Mouse (Mus musculus) thymus, postnatal 25 days (tissue): ENCODE measurements around the gene Gramd1c.

Experiments used
- DNase-seq: peaks from one replicate; pipeline ENCODE4 v3.0.0; 2022

Gramd1c gene

GRCm38 (mm10) chr16:44017707-44018106 is 45.4 kb downstream of the Gramd1c start:
- no peak for DNase-seq

- peak; percentile 46 for DNase-seq
Measured at GRCm38 (mm10) chr16:44016164-44016563, 47.0 kb downstream of the Gramd1c start.

GRCm38 (mm10) chr16:44015416-44016158 is 47.6 kb downstream of the Gramd1c start:
- DNase-seq = no peak

GRCm38 (mm10) chr16:44011010-44011409 is 52.1 kb downstream of the Gramd1c start:
- DNase-seq = no peak

- no peak for DNase-seq
Measured at GRCm38 (mm10) chr16:44002086-44002485, 61.1 kb downstream of the Gramd1c start.

- no peak for DNase-seq
Measured at GRCm38 (mm10) chr16:43999541-43999940, 63.6 kb downstream of the Gramd1c start.

- DNase-seq = no peak
Measured at GRCm38 (mm10) chr16:43999111-43999510, 64.0 kb downstream of the Gramd1c start.

- DNase-seq = no peak
Measured at GRCm38 (mm10) chr16:43994623-43995022, 68.5 kb downstream of the Gramd1c start.

GRCm38 (mm10) chr16:43986299-43986698 is 76.8 kb downstream of the Gramd1c start:
- DNase-seq = no peak

GRCm38 (mm10) chr16:43980110-43980609 is 83.0 kb downstream of the Gramd1c start:
- no peak for DNase-seq

- peak; percentile 61 for DNase-seq
Measured at GRCm38 (mm10) chr16:43979328-43980109, 83.6 kb downstream of the Gramd1c start, which contains the start of gene Zdhhc23. Gene Zdhhc23, minus strand, starts transcription at chr16:43979791.

- DNase-seq = no peak
Measured at GRCm38 (mm10) chr16:43979010-43979327, 84.2 kb downstream of the Gramd1c start.

- no peak for DNase-seq
Measured at GRCm38 (mm10) chr16:43973606-43974220, 89.4 kb downstream of the Gramd1c start.

- no peak for DNase-seq
Measured at GRCm38 (mm10) chr16:43973147-43973546, 90.0 kb downstream of the Gramd1c start.

- no peak for DNase-seq
Measured at GRCm38 (mm10) chr16:43972391-43972790, 90.8 kb downstream of the Gramd1c start.

GRCm38 (mm10) chr16:43971741-43972140 is 91.4 kb downstream of the Gramd1c start:
- no peak for DNase-seq

- DNase-seq = no peak
Measured at GRCm38 (mm10) chr16:43971189-43971588, 92.0 kb downstream of the Gramd1c start.

GRCm38 (mm10) chr16:43970426-43970825 is 92.7 kb downstream of the Gramd1c start:
- peak; percentile 46 for DNase-seq

GRCm38 (mm10) chr16:43965781-43966389 is 97.3 kb downstream of the Gramd1c start:
- no peak for DNase-seq

GRCm38 (mm10) chr16:43963780-43964179 is 99.4 kb downstream of the Gramd1c start:
- DNase-seq = no peak

GRCm38 (mm10) chr16:43963291-43963690 is 99.9 kb downstream of the Gramd1c start:
- no peak for DNase-seq

- no peak for DNase-seq
Measured at GRCm38 (mm10) chr16:43958038-43958437, 105.1 kb downstream of the Gramd1c start.

GRCm38 (mm10) chr16:43954913-43955312 is 108.2 kb downstream of the Gramd1c start:
- DNase-seq = peak; percentile 35
